Mouse (Mus musculus): ENCODE data around the gene Qpctl.
"Not testable (repeated sequence)": the region's sequence is repeated elsewhere in the genome, so short reads cannot be mapped to it uniquely, and the experiment has no call there.

Gene Qpctl

GRCm38 (mm10) chr7:19163752-19164151 is 14.7 kb upstream of the Qpctl start:
- DNase-seq (ENCODE audit: low read depth) = no peak

- no peak for DNase-seq (ENCODE audit: low read depth)
Measured at GRCm38 (mm10) chr7:19162928-19163327, 13.8 kb upstream of the Qpctl start.

- DNase-seq (ENCODE audit: low read depth) = no peak
Measured at GRCm38 (mm10) chr7:19160115-19160514, 11.0 kb upstream of the Qpctl start.

GRCm38 (mm10) chr7:19159411-19159810 is 10.3 kb upstream of the Qpctl start:
- no peak for DNase-seq (ENCODE audit: low read depth)

- no peak for DNase-seq (ENCODE audit: low read depth)
Measured at GRCm38 (mm10) chr7:19158601-19159000, 9.5 kb upstream of the Qpctl start.

GRCm38 (mm10) chr7:19157160-19157800 is 8.2 kb upstream of the Qpctl start:
- peak; percentile 31 for DNase-seq (ENCODE audit: low read depth)

- peak; percentile 77 for DNase-seq (ENCODE audit: low read depth)
Measured at GRCm38 (mm10) chr7:19155825-19156475, 6.9 kb upstream of the Qpctl start.

- no peak for DNase-seq (ENCODE audit: low read depth)
Measured at GRCm38 (mm10) chr7:19154796-19155195, 5.7 kb upstream of the Qpctl start.

- DNase-seq (ENCODE audit: low read depth) = not testable (repeated sequence)
Measured at GRCm38 (mm10) chr7:19151121-19151520, 2.0 kb upstream of the Qpctl start.

- DNase-seq (ENCODE audit: low read depth) = peak; percentile 93
Measured at GRCm38 (mm10) chr7:19149626-19150025, 535 bp upstream of the Qpctl start, which contains the start of gene Snrpd2. Gene Snrpd2, plus strand, starts transcription at chr7:19149722.

GRCm38 (mm10) chr7:19148180-19148874 is 764 bp downstream of the Qpctl start:
- DNase-seq (ENCODE audit: low read depth) = no peak

GRCm38 (mm10) chr7:19147497-19148045 is 1.5 kb downstream of the Qpctl start:
- no peak for DNase-seq (ENCODE audit: low read depth)

- no peak for DNase-seq (ENCODE audit: low read depth)
Measured at GRCm38 (mm10) chr7:19146793-19147192, 2.3 kb downstream of the Qpctl start.

- peak; percentile 22 for DNase-seq (ENCODE audit: low read depth)
Measured at GRCm38 (mm10) chr7:19137380-19137779, 11.7 kb downstream of the Qpctl start.

GRCm38 (mm10) chr7:19136673-19137334 is 12.3 kb downstream of the Qpctl start:
- DNase-seq (ENCODE audit: low read depth) = no peak

- DNase-seq (ENCODE audit: low read depth) = no peak
Measured at GRCm38 (mm10) chr7:19136168-19136567, 12.9 kb downstream of the Qpctl start.

GRCm38 (mm10) chr7:19131324-19131848 is 17.7 kb downstream of the Qpctl start:
- DNase-seq (ENCODE audit: low read depth) = peak; percentile 99

GRCm38 (mm10) chr7:19130657-19131056 is 18.4 kb downstream of the Qpctl start:
- no peak for DNase-seq (ENCODE audit: low read depth)

- DNase-seq (ENCODE audit: low read depth) = no peak
Measured at GRCm38 (mm10) chr7:19129396-19129795, 19.7 kb downstream of the Qpctl start.

GRCm38 (mm10) chr7:19127744-19128143 is 21.3 kb downstream of the Qpctl start:
- no peak for DNase-seq (ENCODE audit: low read depth)

- no peak for DNase-seq (ENCODE audit: low read depth)
Measured at GRCm38 (mm10) chr7:19124713-19125112, 24.4 kb downstream of the Qpctl start.

GRCm38 (mm10) chr7:19121686-19122085 is 27.4 kb downstream of the Qpctl start:
- DNase-seq (ENCODE audit: low read depth) = no peak
